Mouse (Mus musculus) stomach, adult 2 months (tissue): Measurements from ENCODE around the gene Lrrc15. TPM values are rescaled to one million over a fixed set of nuclear protein-coding genes. Genes with fewer than 3 reads are reported as not detected.

ENCODE experiments used
- polyA plus RNA-seq: library from polyadenylated mRNA; depleted of rRNA; stranded (reverse); fragments of >200 nt; gene quantifications from 2 replicates; pipeline ENCODE4 v1.2.3, GENCODE M21; 2012; rRNA removed

Gene Lrrc15
- polyA plus RNA-seq = 0.19 and 0.30 TPM in 2 replicates

GRCm38 (mm10) chr16:30282844-30283495, at the start of gene Lrrc15:
Gene Lrrc15, minus strand, starts transcription at chr16:30283256.

GRCm38 (mm10) chr16:30310647-30311046, 27.6 kb upstream of the Lrrc15 start, which contains the start of gene Gp5:
Gene Gp5, minus strand, starts transcription at chr16:30310779.

GRCm38 (mm10) chr16:30267359-30267758, 15.7 kb downstream of the Lrrc15 start, which contains the start of gene Cpn2:
Gene Cpn2, minus strand, starts transcription at chr16:30267499.

Other genes with a start within 250 kb of the Lrrc15 start
- 281 and 491 TPM in 2 replicates for gene Hes1, start 218.9 kb downstream of the Lrrc15 start, polyA plus RNA-seq
- gene Cpn2, start 15.8 kb downstream of the Lrrc15 start, polyA plus RNA-seq = 0.01 and 0.04 TPM in 2 replicates
- gene Gp5, start 27.5 kb upstream of the Lrrc15 start, polyA plus RNA-seq = 0.04 and 0.06 TPM in 2 replicates
- gene Atp13a3, start 122.7 kb upstream of the Lrrc15 start, polyA plus RNA-seq = 18.3 and 18.7 TPM in 2 replicates